Mouse (Mus musculus): ENCODE measurements around the gene Zkscan14. TPM values are rescaled to one million over a fixed set of nuclear protein-coding genes. Genes with fewer than 3 reads are reported as not detected.

Zkscan14 gene
- polyA plus RNA-seq (2015; fragmentation: Illumina TruSeq; extraction: RNeasy Lipid Tissue Mini Kit (QIAGEN cat#74804); ENCODE audit: insufficient read depth, low replicate concordance): 12.6 TPM

GRCm38 (mm10) chr5:145201321-145201991 is at the start of gene Zkscan14:
Zkscan14 (minus strand) TSS chr5:145201868.

GRCm38 (mm10) chr5:145231367-145231871 is 29.8 kb upstream of the Zkscan14 start, which contains the start of gene Zfp655:
Zfp655 (plus strand) TSS chr5:145231715.

GRCm38 (mm10) chr5:145203936-145204691 is 2.4 kb upstream of the Zkscan14 start, which contains the start of gene Zkscan5:
Zkscan5 (plus strand) TSS chr5:145204562.

GRCm38 (mm10) chr5:145191962-145192361 is 9.7 kb downstream of the Zkscan14 start, which contains the start of gene Atp5j2:
Atp5j2 (minus strand) TSS chr5:145192062.

GRCm38 (mm10) chr5:145166536-145167305 is 34.9 kb downstream of the Zkscan14 start, which contains the start of the genes Ptcd1 and Cpsf4:
Ptcd1 (minus strand) TSS chr5:145167108.
Cpsf4 (plus strand) TSS chr5:145167213.

Other genes starting within 250 kb of the Zkscan14 start
- gene Smurf1, start 236.0 kb downstream of the Zkscan14 start, polyA plus RNA-seq (2015; fragmentation: Illumina TruSeq; extraction: RNeasy Lipid Tissue Mini Kit (QIAGEN cat#74804); ENCODE audit: insufficient read depth, low replicate concordance): 19.4 TPM
- gene Gm4871, start 169.1 kb downstream of the Zkscan14 start, polyA plus RNA-seq (2015; fragmentation: Illumina TruSeq; extraction: RNeasy Lipid Tissue Mini Kit (QIAGEN cat#74804); ENCODE audit: insufficient read depth, low replicate concordance): not detected
- not detected for gene 1700018F24Rik, start 158.9 kb downstream of the Zkscan14 start, polyA plus RNA-seq (2015; fragmentation: Illumina TruSeq; extraction: RNeasy Lipid Tissue Mini Kit (QIAGEN cat#74804); ENCODE audit: insufficient read depth, low replicate concordance)
- 62.9 TPM for gene Arpc1a, start 118.0 kb downstream of the Zkscan14 start, polyA plus RNA-seq (2015; fragmentation: Illumina TruSeq; extraction: RNeasy Lipid Tissue Mini Kit (QIAGEN cat#74804); ENCODE audit: insufficient read depth, low replicate concordance)
- not detected for gene Kpna7, start 117.8 kb downstream of the Zkscan14 start, polyA plus RNA-seq (2015; fragmentation: Illumina TruSeq; extraction: RNeasy Lipid Tissue Mini Kit (QIAGEN cat#74804); ENCODE audit: insufficient read depth, low replicate concordance)
- 163 TPM for gene Arpc1b, start 87.7 kb downstream of the Zkscan14 start, polyA plus RNA-seq (2015; fragmentation: Illumina TruSeq; extraction: RNeasy Lipid Tissue Mini Kit (QIAGEN cat#74804); ENCODE audit: insufficient read depth, low replicate concordance)
- 85.8 TPM for gene Pdap1, start 61.6 kb downstream of the Zkscan14 start, polyA plus RNA-seq (2015; fragmentation: Illumina TruSeq; extraction: RNeasy Lipid Tissue Mini Kit (QIAGEN cat#74804); ENCODE audit: insufficient read depth, low replicate concordance)
- gene Bud31, start 61.5 kb downstream of the Zkscan14 start, polyA plus RNA-seq (2015; fragmentation: Illumina TruSeq; extraction: RNeasy Lipid Tissue Mini Kit (QIAGEN cat#74804); ENCODE audit: insufficient read depth, low replicate concordance): 163 TPM
- 7.1 TPM for gene Ptcd1, start 34.8 kb downstream of the Zkscan14 start, polyA plus RNA-seq (2015; fragmentation: Illumina TruSeq; extraction: RNeasy Lipid Tissue Mini Kit (QIAGEN cat#74804); ENCODE audit: insufficient read depth, low replicate concordance)
- gene Cpsf4, start 34.7 kb downstream of the Zkscan14 start, polyA plus RNA-seq (2015; fragmentation: Illumina TruSeq; extraction: RNeasy Lipid Tissue Mini Kit (QIAGEN cat#74804); ENCODE audit: insufficient read depth, low replicate concordance): 25.1 TPM
- gene Atp5j2, start 9.8 kb downstream of the Zkscan14 start, polyA plus RNA-seq (2015; fragmentation: Illumina TruSeq; extraction: RNeasy Lipid Tissue Mini Kit (QIAGEN cat#74804); ENCODE audit: insufficient read depth, low replicate concordance): 143 TPM
- gene Zkscan5, start 2.7 kb upstream of the Zkscan14 start, polyA plus RNA-seq (2015; fragmentation: Illumina TruSeq; extraction: RNeasy Lipid Tissue Mini Kit (QIAGEN cat#74804); ENCODE audit: insufficient read depth, low replicate concordance): 5.8 TPM
- gene Zfp655, start 29.8 kb upstream of the Zkscan14 start, polyA plus RNA-seq (2015; fragmentation: Illumina TruSeq; extraction: RNeasy Lipid Tissue Mini Kit (QIAGEN cat#74804); ENCODE audit: insufficient read depth, low replicate concordance): 43.5 TPM
- gene Zscan25, start 78.6 kb upstream of the Zkscan14 start, polyA plus RNA-seq (2015; fragmentation: Illumina TruSeq; extraction: RNeasy Lipid Tissue Mini Kit (QIAGEN cat#74804); ENCODE audit: insufficient read depth, low replicate concordance): 4.8 TPM
- gene Cyp3a57, start 143.4 kb upstream of the Zkscan14 start, polyA plus RNA-seq (2015; fragmentation: Illumina TruSeq; extraction: RNeasy Lipid Tissue Mini Kit (QIAGEN cat#74804); ENCODE audit: insufficient read depth, low replicate concordance): not detected

Measured in spleen, adult 10 weeks (tissue).